Mouse (Mus musculus): ENCODE measurements around the gene Stk36.

GRCm38 (mm10) chr1:74582621-74583020 is 18.6 kb upstream of the Stk36 start:
- no peak for TF ChIP-seq HCFC1 (IDR thresholded peaks at IDR 0.05; ENCODE audit: borderline replicate concordance, insufficient read depth, low read length)
- TF ChIP-seq CHD2 (IDR thresholded peaks at IDR 0.05; ENCODE audit: low read depth, low read length) = no peak

All from ES-E14 (cell line).